Mouse (Mus musculus): ENCODE data around the gene Pla2g4b.

DNA sequence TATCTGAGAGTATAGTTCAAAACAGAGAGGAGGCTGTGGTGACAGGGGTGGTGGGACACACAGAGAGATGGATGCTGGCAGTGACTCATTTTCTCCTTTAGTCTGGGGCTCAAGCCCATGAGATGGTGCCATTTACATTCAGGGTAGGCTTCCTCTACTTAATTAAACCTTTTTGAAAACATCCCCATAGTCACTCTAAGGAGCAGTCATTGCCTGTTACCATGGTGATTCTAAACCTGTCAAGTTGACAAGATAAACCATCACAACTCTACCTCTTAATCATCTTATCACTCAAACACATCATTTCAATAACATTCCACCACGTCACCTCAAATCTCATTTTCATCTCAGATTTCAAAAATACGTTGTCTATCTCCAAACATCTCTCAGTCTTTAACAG lies 29.2 kb upstream of the Pla2g4b start:
- TF ChIP-seq CTCF (IDR thresholded peaks at IDR 0.05; ENCODE audit: control insufficient read depth, insufficient read depth, insufficient read length) (no peak), USF1 (IDR thresholded peaks at IDR 0.05; ENCODE audit: low read depth) (no peak), MYOD1 (IDR thresholded peaks at IDR 0.05; ENCODE audit: control insufficient read depth, insufficient read length, low read depth) (no peak)
